Mouse (Mus musculus): ENCODE results near the gene Cldn4. TPM values are rescaled to one million over a fixed set of nuclear protein-coding genes. Genes with fewer than 3 reads are reported as not detected.
"Not testable (repeated sequence)": the region's sequence is repeated elsewhere in the genome, so short reads cannot be mapped to it uniquely, and the experiment has no call there.

Cldn4 gene
- polyA plus RNA-seq, 1 experiment from 2014 or later, result 78.3 TPM

DNA sequence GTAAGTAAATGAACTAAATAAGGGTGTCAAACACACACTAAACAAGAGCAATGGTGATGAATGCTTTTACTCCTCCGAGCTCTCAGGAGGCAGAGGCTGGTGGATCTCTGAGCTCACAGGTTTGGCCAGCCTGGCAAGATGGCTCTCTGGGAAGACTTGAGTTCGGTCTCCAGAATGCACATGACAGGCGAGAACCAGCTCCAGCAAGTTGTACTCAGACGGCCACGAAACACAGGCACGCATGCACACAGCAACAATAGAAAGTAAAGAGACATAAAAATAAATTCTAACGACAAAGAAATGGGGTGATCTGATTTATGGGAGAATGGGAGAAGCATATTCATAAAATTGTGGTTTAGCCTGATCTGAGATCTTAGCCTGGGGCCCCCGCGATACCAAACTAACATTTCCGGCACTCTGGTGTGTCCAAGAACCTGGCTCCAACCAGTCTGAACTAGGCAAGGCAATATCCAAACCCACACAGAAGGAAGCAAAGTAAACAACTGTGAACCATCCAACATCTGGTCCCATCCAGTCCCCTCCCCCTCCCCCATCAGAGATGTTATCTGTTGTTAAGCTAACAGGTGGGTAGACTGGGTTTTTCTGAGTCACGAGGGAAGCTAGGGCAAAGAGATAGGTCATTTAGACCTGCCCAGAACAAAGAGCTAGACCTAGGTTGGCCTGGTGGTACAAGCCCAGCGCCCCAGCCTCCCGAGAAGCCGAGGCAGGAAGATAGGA, 5.1 kb downstream of the Cldn4 start:
- Histone ChIP-seq H3K4me3 (ENCODE audit: low read depth, low read length) (no peak overlapping the region), H3K9me3 (ENCODE audit: control insufficient read depth, low read length) (no peaks in the 10 kb centered on the region), H3K4me2 (ENCODE audit: low read length) (no peak overlapping the region), H3K9ac (ENCODE audit: low read length) (no peak overlapping the region), H3K27ac (ENCODE audit: low read depth) (0 out of 2 replicates have a peak overlapping the region, but pooled peaks have one; percentile 1), H3K27me3 (replicated peaks; ENCODE audit: control insufficient read depth, insufficient read depth, low read length) (peaks cover 10% of the 10 kb centered on the region), H3K36me3 (ENCODE audit: control insufficient read depth, insufficient read depth, low read length) (no peaks in the 10 kb centered on the region), H3K4me1 (replicated peaks; ENCODE audit: control insufficient read depth, insufficient read depth, low read length) (peaks cover under 1% of the 10 kb centered on the region)
- ATAC-seq (replicated peaks; ENCODE audit: low FRiP score, low TSS enrichment, low read depth) (no peak), DNase-seq (ENCODE audit: low spot score) (no peak)
- WGBS, result 58% methylated on average over 14 of the region's 14 CpGs

DNA sequence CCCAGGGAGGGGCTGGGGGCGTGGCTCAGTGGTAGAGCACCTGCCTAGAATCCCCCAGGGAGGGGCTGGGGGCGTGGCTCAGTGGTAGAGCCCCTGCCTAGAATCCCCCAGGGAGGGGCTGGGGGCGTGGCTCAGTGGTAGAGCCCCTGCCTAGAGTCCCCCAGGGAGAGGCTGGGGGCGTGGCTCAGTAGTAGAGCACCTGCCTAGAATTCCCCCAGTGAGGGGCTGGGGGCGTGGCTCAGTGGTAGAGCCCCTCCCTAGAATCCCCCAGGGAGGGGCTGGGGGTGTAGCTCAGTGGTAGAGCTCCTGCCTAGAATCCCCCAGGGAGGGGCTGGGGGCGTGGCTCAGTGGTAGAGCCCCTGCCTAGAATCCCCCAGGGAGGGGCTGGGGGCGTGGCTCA, 7.2 kb downstream of the Cldn4 start:
- H3K27me3 ChIP-seq (replicated peaks; ENCODE audit: control insufficient read depth, insufficient read depth, low read length); H3K27ac ChIP-seq (ENCODE audit: low read depth); H3K36me3 ChIP-seq (ENCODE audit: control insufficient read depth, insufficient read depth, low read length); H3K4me1 ChIP-seq (replicated peaks; ENCODE audit: control insufficient read depth, insufficient read depth, low read length); H3K9ac ChIP-seq (ENCODE audit: low read length); H3K4me3 ChIP-seq (ENCODE audit: low read depth, low read length); H3K4me2 ChIP-seq (ENCODE audit: low read length); ATAC-seq (replicated peaks; ENCODE audit: low FRiP score, low TSS enrichment, low read depth); DNase-seq (ENCODE audit: low spot score); H3K9me3 ChIP-seq (ENCODE audit: control insufficient read depth, low read length): not testable (repeated sequence)
- WGBS, result 96% methylated on average over 2 of the region's 7 CpGs

DNA sequence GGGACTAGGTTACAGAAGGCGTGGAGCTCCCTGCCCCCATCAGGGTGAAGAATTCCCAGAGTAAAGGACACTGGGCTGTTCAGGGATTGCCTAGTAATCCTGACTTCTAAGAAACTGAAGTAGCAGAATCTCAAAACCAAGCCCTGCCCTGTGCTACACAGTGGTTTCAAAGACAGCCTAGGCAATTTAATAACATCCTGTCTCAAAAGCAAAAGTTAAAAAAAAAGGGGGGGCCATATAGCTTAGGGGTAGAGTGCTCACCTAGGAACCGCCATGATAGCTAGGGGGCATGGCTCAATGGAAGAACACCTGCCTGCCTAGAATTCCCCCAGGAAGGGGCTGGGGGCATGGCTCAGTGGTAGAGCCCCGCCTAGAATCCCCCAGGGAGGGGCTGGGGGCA, 7.7 kb downstream of the Cldn4 start:
- H3K27me3 ChIP-seq (replicated peaks; ENCODE audit: control insufficient read depth, insufficient read depth, low read length), result no peaks in the 10 kb centered on the region
- no peaks in the 10 kb centered on the region for H3K36me3 ChIP-seq (ENCODE audit: control insufficient read depth, insufficient read depth, low read length)
- no peak overlapping the region for H3K27ac ChIP-seq (ENCODE audit: low read depth)
- no peaks in the 10 kb centered on the region; the same call in 1 of the 2 replicates for H3K4me1 ChIP-seq (replicated peaks; ENCODE audit: control insufficient read depth, insufficient read depth, low read length)
- H3K9me3 ChIP-seq (ENCODE audit: control insufficient read depth, low read length), result no peaks in the 10 kb centered on the region
- H3K9ac ChIP-seq (ENCODE audit: low read length), result no peak overlapping the region
- ATAC-seq (replicated peaks; ENCODE audit: low FRiP score, low TSS enrichment, low read depth) (no peak), DNase-seq (ENCODE audit: low spot score) (no peak)
- no peak overlapping the region for H3K4me3 ChIP-seq (ENCODE audit: low read depth, low read length)
- no peak overlapping the region for H3K4me2 ChIP-seq (ENCODE audit: low read length)
- 74% methylated on average over 3 of the region's 3 CpGs for WGBS

DNA sequence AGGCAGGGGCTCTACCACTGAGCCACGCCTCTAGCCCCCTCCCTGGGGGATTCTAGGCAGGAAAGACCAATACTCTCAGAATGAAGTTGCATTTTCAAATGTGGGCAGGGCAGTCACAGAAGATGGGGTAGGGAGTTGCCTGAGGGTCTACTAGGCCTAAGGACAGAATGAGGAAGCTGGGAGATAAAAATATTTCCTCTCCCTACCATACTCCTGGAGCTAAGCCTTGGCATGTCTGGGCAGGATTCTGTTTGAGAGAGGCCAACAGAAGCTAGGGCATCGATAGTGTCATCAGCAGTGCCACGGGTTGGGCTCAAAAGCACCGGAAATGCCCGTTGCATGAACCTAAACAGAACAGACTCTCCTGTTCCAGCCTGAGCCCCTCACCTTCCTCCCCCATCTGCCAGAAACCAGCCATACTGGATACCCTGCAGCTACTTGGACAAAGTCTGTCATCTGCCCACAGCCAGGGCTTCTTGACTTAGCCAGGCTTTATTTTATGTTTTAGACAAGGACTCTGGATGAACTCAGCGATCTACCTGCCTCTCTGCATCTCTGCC, 10.0 kb downstream of the Cldn4 start:
- H3K4me2 ChIP-seq (ENCODE audit: low read length), result no peak overlapping the region
- H3K36me3 ChIP-seq (ENCODE audit: control insufficient read depth, insufficient read depth, low read length), result no peaks in the 10 kb centered on the region
- DNase-seq (ENCODE audit: low spot score) (no peak), ATAC-seq (replicated peaks; ENCODE audit: low FRiP score, low TSS enrichment, low read depth) (no peak)
- no peak overlapping the region for H3K27ac ChIP-seq (ENCODE audit: low read depth)
- H3K4me3 ChIP-seq (ENCODE audit: low read depth, low read length), result no peak overlapping the region
- H3K9me3 ChIP-seq (ENCODE audit: control insufficient read depth, low read length), result no peaks in the 10 kb centered on the region
- no peak overlapping the region for H3K9ac ChIP-seq (ENCODE audit: low read length)
- H3K27me3 ChIP-seq (replicated peaks; ENCODE audit: control insufficient read depth, insufficient read depth, low read length), result no peaks in the 10 kb centered on the region
- 87% methylated on average over 6 of the region's 6 CpGs for WGBS
- 0 out of 2 replicates have a peak, but pooled peaks cover 5% of the 10 kb centered on the region for H3K4me1 ChIP-seq (replicated peaks; ENCODE audit: control insufficient read depth, insufficient read depth, low read length)

DNA sequence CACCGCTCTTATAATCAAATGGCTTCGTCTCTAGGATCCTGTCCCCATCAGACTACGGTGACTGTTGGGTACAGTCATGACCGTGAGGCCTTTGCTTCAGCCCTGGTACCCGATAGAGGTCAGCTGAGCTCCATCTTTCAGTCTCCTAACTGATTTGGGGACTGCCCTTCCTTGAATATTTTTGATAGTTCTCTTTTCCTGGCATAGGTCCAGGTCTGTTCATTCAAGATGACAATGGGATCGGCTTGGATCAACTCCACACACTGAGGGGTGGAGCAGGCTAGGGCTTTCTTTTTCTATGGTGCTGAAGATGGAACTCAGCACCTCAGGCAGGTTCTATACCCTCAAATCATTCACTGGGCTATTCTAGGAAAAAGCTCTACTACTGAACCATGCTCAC, 10.7 kb downstream of the Cldn4 start:
- Histone ChIP-seq H3K9ac (ENCODE audit: low read length) (no peak overlapping the region), H3K36me3 (ENCODE audit: control insufficient read depth, insufficient read depth, low read length) (no peaks in the 10 kb centered on the region), H3K4me3 (ENCODE audit: low read depth, low read length) (no peak overlapping the region), H3K9me3 (ENCODE audit: control insufficient read depth, low read length) (no peaks in the 10 kb centered on the region), H3K27ac (ENCODE audit: low read depth) (no peak overlapping the region), H3K27me3 (replicated peaks; ENCODE audit: control insufficient read depth, insufficient read depth, low read length) (no peaks in the 10 kb centered on the region), H3K4me2 (ENCODE audit: low read length) (no peak overlapping the region), H3K4me1 (replicated peaks; ENCODE audit: control insufficient read depth, insufficient read depth, low read length) (0 out of 2 replicates have a peak, but pooled peaks cover 7% of the 10 kb centered on the region)
- 91% methylated on average over 6 of the region's 6 CpGs for WGBS
- DNase-seq (ENCODE audit: low spot score) (no peak), ATAC-seq (replicated peaks; ENCODE audit: low FRiP score, low TSS enrichment, low read depth) (no peak)

DNA sequence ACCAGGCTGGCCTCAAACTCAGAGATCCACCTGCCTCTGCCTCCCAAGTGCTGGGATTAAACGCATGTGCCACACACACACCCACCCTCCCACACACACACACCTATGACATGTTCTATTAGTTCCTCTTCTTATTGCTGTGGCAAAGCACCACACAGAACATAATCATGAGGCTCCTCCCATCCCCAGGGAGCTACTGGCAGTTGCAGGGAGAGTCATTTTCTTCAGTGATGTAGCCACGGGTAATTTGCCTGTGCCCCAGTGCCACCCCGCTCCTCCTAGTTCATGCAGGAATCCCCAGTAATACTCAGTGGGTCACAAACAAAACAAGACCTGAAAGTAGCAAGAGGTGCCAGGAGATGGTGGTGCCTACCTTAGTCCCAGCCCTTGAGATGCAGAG, 12.1 kb downstream of the Cldn4 start:
- H3K9ac ChIP-seq (ENCODE audit: low read length), result no peak overlapping the region
- DNase-seq (ENCODE audit: low spot score), result no peak
- H3K4me2 ChIP-seq (ENCODE audit: low read length), result no peak overlapping the region
- no peaks in the 10 kb centered on the region for H3K36me3 ChIP-seq (ENCODE audit: control insufficient read depth, insufficient read depth, low read length)
- WGBS, result 91% methylated on average over 3 of the region's 3 CpGs
- H3K27me3 ChIP-seq (replicated peaks; ENCODE audit: control insufficient read depth, insufficient read depth, low read length), result no peaks in the 10 kb centered on the region
- no peaks in the 10 kb centered on the region for H3K9me3 ChIP-seq (ENCODE audit: control insufficient read depth, low read length)
- no peak overlapping the region for H3K4me3 ChIP-seq (ENCODE audit: low read depth, low read length)
- H3K27ac ChIP-seq (ENCODE audit: low read depth), result no peak overlapping the region
- no peak for ATAC-seq (replicated peaks; ENCODE audit: low FRiP score, low TSS enrichment, low read depth)
- 0 out of 2 replicates have a peak, but pooled peaks cover 7% of the 10 kb centered on the region for H3K4me1 ChIP-seq (replicated peaks; ENCODE audit: control insufficient read depth, insufficient read depth, low read length)

DNA sequence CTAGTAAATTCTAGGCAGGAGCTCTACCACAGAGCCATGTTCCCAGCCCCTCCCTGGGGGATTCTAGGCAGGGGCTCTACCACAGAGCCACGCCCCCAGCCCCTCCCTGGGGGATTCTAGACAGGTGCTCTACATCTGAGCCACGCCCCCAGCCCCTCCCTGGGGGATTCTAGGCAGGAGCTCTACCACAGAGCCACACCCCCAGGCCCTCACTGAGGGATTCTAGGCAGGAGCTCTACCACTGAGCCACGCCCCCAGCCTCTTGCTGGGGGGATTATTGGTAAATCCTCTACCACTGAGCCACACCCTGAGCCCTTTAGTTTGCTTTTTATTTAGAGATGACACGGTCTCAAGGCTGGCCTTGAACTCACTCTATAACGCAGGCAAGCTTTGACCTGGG, 13.0 kb downstream of the Cldn4 start:
- H3K9me3 ChIP-seq (ENCODE audit: control insufficient read depth, low read length); H3K27ac ChIP-seq (ENCODE audit: low read depth); H3K27me3 ChIP-seq (replicated peaks; ENCODE audit: control insufficient read depth, insufficient read depth, low read length); ATAC-seq (replicated peaks; ENCODE audit: low FRiP score, low TSS enrichment, low read depth); H3K36me3 ChIP-seq (ENCODE audit: control insufficient read depth, insufficient read depth, low read length); H3K9ac ChIP-seq (ENCODE audit: low read length); H3K4me1 ChIP-seq (replicated peaks; ENCODE audit: control insufficient read depth, insufficient read depth, low read length); DNase-seq (ENCODE audit: low spot score); H3K4me3 ChIP-seq (ENCODE audit: low read depth, low read length); H3K4me2 ChIP-seq (ENCODE audit: low read length): not testable (repeated sequence)
- 92% methylated on average over 5 of the region's 5 CpGs for WGBS

DNA sequence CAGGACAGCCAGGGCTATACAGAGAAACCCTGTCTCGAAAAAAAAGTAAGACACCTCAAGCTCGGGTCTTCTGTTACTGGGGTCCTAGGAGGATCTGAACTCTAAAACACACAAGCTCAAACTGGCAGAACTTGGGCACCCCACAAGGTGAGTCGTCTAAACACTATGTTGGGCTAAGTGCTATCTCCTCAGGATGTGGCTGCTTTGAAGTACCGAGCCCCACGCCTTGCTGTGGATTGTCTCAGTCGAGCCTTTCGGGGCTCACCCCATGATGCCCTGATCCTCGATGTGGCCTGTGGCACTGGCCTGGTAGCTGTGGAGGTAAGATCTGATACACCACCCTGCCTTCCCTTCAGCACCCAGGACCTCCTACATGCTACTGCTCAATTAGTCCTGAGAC, 13.5 kb downstream of the Cldn4 start:
- H3K4me3 ChIP-seq (ENCODE audit: low read depth, low read length), result no peak overlapping the region; the same call in 1 of the 2 replicates
- no peaks in the 10 kb centered on the region for H3K9me3 ChIP-seq (ENCODE audit: control insufficient read depth, low read length)
- H3K27ac ChIP-seq (ENCODE audit: low read depth), result no peak overlapping the region
- WGBS, result 91% methylated on average over 8 of the region's 8 CpGs
- H3K4me1 ChIP-seq (replicated peaks; ENCODE audit: control insufficient read depth, insufficient read depth, low read length), result 0 out of 2 replicates have a peak, but pooled peaks cover 7% of the 10 kb centered on the region
- H3K27me3 ChIP-seq (replicated peaks; ENCODE audit: control insufficient read depth, insufficient read depth, low read length), result no peaks in the 10 kb centered on the region
- no peaks in the 10 kb centered on the region for H3K36me3 ChIP-seq (ENCODE audit: control insufficient read depth, insufficient read depth, low read length)
- DNase-seq (ENCODE audit: low spot score), result no peak
- H3K4me2 ChIP-seq (ENCODE audit: low read length), result no peak overlapping the region
- no peak for ATAC-seq (replicated peaks; ENCODE audit: low FRiP score, low TSS enrichment, low read depth)
- no peak overlapping the region for H3K9ac ChIP-seq (ENCODE audit: low read length)

DNA sequence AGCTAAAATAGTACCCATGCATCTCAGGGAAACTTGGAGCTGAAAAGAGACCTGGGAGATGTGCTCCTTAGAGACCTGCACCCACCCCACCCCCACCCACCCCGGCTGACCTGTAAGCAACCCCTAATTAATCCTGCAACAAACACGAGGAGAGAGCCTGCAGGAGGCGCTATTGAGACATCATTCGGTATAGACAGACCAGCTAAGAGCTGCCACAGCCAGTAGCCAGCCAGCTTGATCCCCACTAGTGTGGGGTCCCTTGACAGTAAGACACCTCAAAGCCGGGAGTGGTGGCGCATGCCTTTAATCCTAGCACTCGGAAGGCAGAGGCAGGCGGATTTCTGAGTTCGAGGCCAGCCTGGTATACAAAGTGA, 13.8 kb downstream of the Cldn4 start:
- Histone ChIP-seq H3K9ac (ENCODE audit: low read length) (peak overlapping the region; percentile 63), H3K27ac (ENCODE audit: low read depth) (peak overlapping the region; percentile 77), H3K4me1 (replicated peaks; ENCODE audit: control insufficient read depth, insufficient read depth, low read length) (0 out of 2 replicates have a peak, but pooled peaks cover 7% of the 10 kb centered on the region), H3K36me3 (ENCODE audit: control insufficient read depth, insufficient read depth, low read length) (no peaks in the 10 kb centered on the region), H3K27me3 (replicated peaks; ENCODE audit: control insufficient read depth, insufficient read depth, low read length) (no peaks in the 10 kb centered on the region), H3K9me3 (ENCODE audit: control insufficient read depth, low read length) (no peaks in the 10 kb centered on the region), H3K4me2 (ENCODE audit: low read length) (peak overlapping the region; percentile 95), H3K4me3 (ENCODE audit: low read depth, low read length) (peak overlapping the region; percentile 75)
- ATAC-seq (replicated peaks; ENCODE audit: low FRiP score, low TSS enrichment, low read depth), result peak; percentile 48
- peak; percentile 92 for DNase-seq (ENCODE audit: low spot score)
- 42% methylated on average over 9 of the region's 9 CpGs for WGBS
